Mouse (Mus musculus) heart, embryonic 12.5 days (tissue): ENCODE data around the gene Pigr. TPM values are rescaled to one million over a fixed set of nuclear protein-coding genes. Genes with fewer than 3 reads are reported as not detected.

ENCODE experiments used
- ATAC-seq: fragments of 200-750 bp; cut with Nextera tagmentation; 2 replicates; pipeline ENCODE4 v1.8.0; 2017; ENCODE audit warnings: moderate TSS enrichment, moderate library complexity; ENCODE audit not compliant: insufficient number of reproducible peaks, low FRiP score
- H3K27ac ChIP-seq: fragments of 300-500 bp; sonication (generic); 2 replicates; pipeline ENCODE4 v1.5.1; 2016; ENCODE audit warnings: mild to moderate bottlenecking, moderate library complexity; ENCODE audit not compliant: poor library complexity, severe bottlenecking
- H3K27me3 ChIP-seq: fragments of 300-500 bp; sonication (generic); replicated peaks from 2 replicates; pipeline ENCODE4 v1.6.1; 2016; ENCODE audit warnings: mild to moderate bottlenecking, moderate library complexity
- H3K36me3 ChIP-seq: fragments of 300-500 bp; sonication (generic); 2 replicates; pipeline ENCODE4 v1.6.1; 2016; ENCODE audit warnings: mild to moderate bottlenecking, moderate library complexity
- H3K4me1 ChIP-seq: fragments of 300-500 bp; sonication (generic); replicated peaks from 2 replicates; pipeline ENCODE4 v1.6.1; 2016; ENCODE audit warnings: mild to moderate bottlenecking
- H3K4me2 ChIP-seq: fragments of 300-500 bp; sonication (generic); 2 replicates; pipeline ENCODE4 v1.6.1; 2016; ENCODE audit warnings: mild to moderate bottlenecking, moderate library complexity
- H3K4me3 ChIP-seq: fragments of 300-500 bp; sonication (generic); 2 replicates; pipeline ENCODE4 v1.5.1; 2016; ENCODE audit warnings: mild to moderate bottlenecking
- H3K9ac ChIP-seq: fragments of 300-500 bp; sonication (generic); 2 replicates; pipeline ENCODE4 v1.6.1; 2016; ENCODE audit warnings: mild to moderate bottlenecking, moderate library complexity
- H3K9me3 ChIP-seq: fragments of 300-500 bp; sonication (generic); replicated peaks from 2 replicates; pipeline ENCODE4 v1.6.1; 2016; ENCODE audit warnings: mild to moderate bottlenecking, moderate library complexity
- WGBS: fragments of 180-500 bp; shearing (Covaris S2); methylation state at CpG from one replicate; pipeline ENCODE4 v1.1.7; 2016; 5-methylcytosine and 5-hydroxymethylcytosine counted together
- polyA plus RNA-seq: library from polyadenylated mRNA; unstranded; fragments of >200 nt; fragmentation: Nextera tagmentation; extraction: Ambion mirVana; gene quantifications from 2 replicates; pipeline ENCODE4 v1.2.1, GENCODE M21; 2016

The Pigr gene
- polyA plus RNA-seq, 1 experiment from 2014 or later, result not detected

- no peaks in the 10 kb centered on the region for H3K36me3 ChIP-seq
- 26% methylated on average over 8 of the region's 8 CpGs for WGBS
Observed at GRCm38 (mm10) chr1:130829906-130830830, 3.7 kb downstream of the Pigr start.

DNA sequence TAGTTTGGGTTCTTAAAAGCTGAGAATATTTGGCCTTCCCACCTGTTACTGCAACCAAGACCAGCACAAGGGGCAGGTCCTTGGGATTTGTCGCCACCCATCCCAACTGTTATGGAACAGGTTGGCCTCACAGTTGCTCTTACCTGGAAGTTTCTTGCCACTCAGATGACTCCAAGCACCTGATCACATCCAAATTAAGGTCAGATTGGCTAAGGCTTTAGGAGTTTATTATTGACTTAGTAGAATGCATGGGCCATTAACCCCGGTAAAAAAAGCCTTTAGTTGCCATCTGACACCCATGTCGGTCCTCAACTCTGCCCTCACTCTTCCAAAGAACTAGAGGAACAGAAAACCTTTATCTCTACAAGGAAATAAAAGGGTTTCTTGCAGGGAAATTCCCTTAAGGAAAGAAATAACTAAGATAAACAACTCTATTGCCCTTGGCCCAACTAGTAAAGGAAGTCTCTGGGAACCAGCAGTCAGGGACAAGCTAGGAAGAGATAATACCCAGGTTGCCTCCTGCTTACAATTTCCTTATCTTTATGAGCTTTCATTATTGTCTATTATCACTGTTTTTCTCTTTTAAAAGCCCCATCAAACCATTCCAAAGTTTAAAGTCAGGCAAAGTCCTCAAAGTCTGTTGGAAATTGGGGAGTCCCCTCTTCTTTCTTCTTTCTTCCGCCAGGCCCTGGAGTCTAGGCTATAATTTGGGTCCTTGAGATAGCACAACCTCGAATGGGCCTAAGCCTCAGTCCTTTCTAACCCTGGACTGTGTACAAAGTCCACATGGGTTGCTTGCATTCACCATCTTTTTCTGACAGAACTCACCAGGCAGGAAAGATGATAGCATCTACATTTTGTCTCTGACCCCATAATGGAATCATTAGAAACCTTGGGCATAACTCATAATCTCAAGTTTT is 6.0 kb downstream of the Pigr start:
- no peak overlapping the region for H3K4me3 ChIP-seq
- no peaks in the 10 kb centered on the region for H3K9me3 ChIP-seq
- H3K36me3 ChIP-seq, result no peaks in the 10 kb centered on the region
- no peak overlapping the region for H3K4me2 ChIP-seq
- peaks cover 24% of the 10 kb centered on the region for H3K4me1 ChIP-seq
- ATAC-seq, result no peak
- H3K27me3 ChIP-seq, result 0 out of 2 replicates have a peak, but pooled peaks cover 1% of the 10 kb centered on the region
- 64% methylated on average over 5 of the region's 5 CpGs for WGBS
- no peak overlapping the region for H3K9ac ChIP-seq
- H3K27ac ChIP-seq, result no peak overlapping the region

More at GRCm38 (mm10) chr1:130829906-130830830, 3.7 kb downstream of the Pigr start:
- Histone ChIP-seq H3K27me3 (peaks cover 6% of the 10 kb centered on the region), H3K4me2 (no peak overlapping the region), H3K27ac (no peak overlapping the region), H3K4me1 (peaks cover 24% of the 10 kb centered on the region), H3K9ac (no peak overlapping the region), H3K4me3 (no peak overlapping the region), H3K9me3 (no peaks in the 10 kb centered on the region)
- peak; percentile 48 for ATAC-seq

DNA sequence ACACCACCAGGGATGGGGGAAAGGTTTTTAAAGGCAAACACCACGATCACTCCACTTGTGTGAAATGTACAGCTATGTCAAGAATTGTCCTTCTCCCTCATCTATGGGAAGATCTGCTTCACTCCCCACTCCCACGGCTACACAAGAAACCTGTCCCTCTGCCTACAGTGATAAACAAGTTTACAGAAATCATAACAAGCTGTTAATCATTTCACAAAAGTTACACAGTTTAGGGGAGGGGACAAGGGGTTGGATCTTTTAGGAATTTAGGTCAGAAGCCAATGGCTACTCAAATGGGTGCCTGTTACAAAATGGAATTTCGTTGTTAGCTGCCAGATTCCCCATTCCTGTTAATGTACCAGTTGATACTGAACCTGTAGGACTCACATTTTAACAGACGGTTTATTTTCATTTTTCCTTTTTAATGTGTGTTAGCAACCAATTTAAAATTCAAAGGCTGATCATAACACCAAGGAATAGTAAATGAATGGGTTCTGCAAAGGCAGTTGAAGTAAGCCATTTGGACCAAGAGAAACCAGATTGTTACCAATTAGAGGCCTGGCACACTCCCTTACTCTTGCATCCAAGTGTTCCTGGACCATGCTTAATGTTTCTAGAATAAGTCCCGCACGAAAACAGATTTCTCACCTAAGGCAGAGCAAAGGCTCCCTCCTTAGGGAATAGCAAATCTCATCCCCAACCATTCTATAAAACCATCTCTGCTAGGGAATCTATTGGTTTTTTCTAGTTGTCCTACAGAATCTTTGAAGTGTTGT is 8.9 kb downstream of the Pigr start:
- no peaks in the 10 kb centered on the region for H3K36me3 ChIP-seq
- no peak for ATAC-seq
- H3K9ac ChIP-seq, result no peak overlapping the region
- H3K4me2 ChIP-seq, result no peak overlapping the region
- no peak overlapping the region for H3K27ac ChIP-seq
- H3K4me1 ChIP-seq, result peaks cover 9% of the 10 kb centered on the region; the same call in 1 of the 2 replicates
- 87% methylated on average over 6 of the region's 6 CpGs for WGBS
- H3K4me3 ChIP-seq, result no peak overlapping the region
- H3K27me3 ChIP-seq, result no peaks in the 10 kb centered on the region
- H3K9me3 ChIP-seq, result no peaks in the 10 kb centered on the region

DNA sequence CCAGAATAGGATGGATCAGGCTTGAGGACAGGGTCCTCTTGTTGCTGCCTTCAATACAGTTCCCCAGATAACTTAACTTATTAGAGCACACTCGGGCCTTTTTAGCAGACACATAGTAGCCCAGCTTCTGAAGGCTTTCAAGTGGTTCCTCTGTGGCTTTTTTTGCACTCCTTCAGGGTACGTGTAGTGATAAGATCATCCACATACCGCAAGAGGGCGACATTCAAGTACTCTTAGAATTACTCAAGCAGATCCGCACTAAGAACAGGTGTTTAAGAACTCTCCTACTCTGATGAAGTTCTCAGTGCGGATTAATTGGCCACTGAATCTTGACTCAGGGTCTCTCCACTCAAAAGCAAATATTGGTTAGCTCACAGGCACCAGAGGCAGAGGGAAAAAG is 11.8 kb downstream of the Pigr start:
- Histone ChIP-seq H3K4me3 (no peak overlapping the region), H3K9ac (no peak overlapping the region), H3K27ac (no peak overlapping the region), H3K9me3 (no peaks in the 10 kb centered on the region), H3K4me1 (no peaks in the 10 kb centered on the region), H3K27me3 (no peaks in the 10 kb centered on the region), H3K4me2 (no peak overlapping the region), H3K36me3 (no peaks in the 10 kb centered on the region)
- 53% methylated on average over 6 of the region's 6 CpGs for WGBS
- no peak for ATAC-seq

DNA sequence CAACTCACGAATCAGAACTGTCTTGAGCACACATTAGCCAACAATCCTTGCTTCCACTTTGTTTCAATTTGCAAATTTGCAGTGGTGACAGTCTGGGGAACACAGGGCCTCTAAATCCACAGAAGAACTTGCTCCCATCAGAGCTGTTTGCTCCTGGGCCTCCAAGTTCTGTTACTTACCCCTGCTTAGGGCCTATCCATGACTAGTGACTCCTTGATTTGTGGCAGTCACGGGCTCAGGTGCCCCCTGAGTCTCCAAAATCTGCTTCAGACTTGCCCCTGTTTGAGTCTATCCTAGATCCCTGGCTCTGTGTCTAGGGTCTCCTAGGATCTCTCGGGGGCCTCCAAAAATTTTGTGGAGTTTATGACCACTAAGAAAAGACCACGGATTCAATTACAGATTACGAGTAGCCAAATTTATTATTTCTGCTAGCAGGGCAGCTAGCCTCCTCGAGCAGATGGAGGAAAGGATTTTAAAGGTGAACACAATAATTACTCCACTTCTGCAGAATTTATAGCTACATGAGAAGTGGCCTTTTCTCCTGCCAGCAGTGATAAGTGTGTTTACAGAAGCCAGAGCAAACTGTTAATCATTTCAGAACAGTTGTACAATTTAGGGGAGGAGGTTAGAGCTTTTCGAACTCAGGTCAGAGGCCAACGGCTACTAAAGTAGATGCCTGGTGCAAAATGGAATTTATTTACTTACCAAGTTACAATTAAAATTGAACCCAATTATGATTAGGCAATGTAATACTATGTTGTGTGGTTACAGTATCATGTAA is 14.3 kb downstream of the Pigr start:
- no peak for ATAC-seq
- 69% methylated on average over 8 of the region's 8 CpGs for WGBS
- Histone ChIP-seq H3K27ac (no peak overlapping the region), H3K9me3 (no peaks in the 10 kb centered on the region), H3K4me3 (no peak overlapping the region), H3K27me3 (no peaks in the 10 kb centered on the region), H3K4me1 (no peaks in the 10 kb centered on the region), H3K9ac (no peak overlapping the region), H3K4me2 (no peak overlapping the region), H3K36me3 (no peaks in the 10 kb centered on the region)

GRCm38 (mm10) chr1:130841621-130842020 is 15.1 kb downstream of the Pigr start:
- WGBS, result 83% methylated on average over 7 of the region's 7 CpGs
- H3K4me1 ChIP-seq, result no peaks in the 10 kb centered on the region
- ATAC-seq, result no peak
- no peak overlapping the region for H3K27ac ChIP-seq
- no peaks in the 10 kb centered on the region for H3K36me3 ChIP-seq
- no peaks in the 10 kb centered on the region for H3K27me3 ChIP-seq
- H3K9ac ChIP-seq, result no peak overlapping the region
- no peaks in the 10 kb centered on the region for H3K9me3 ChIP-seq
- no peak overlapping the region for H3K4me2 ChIP-seq
- no peak overlapping the region for H3K4me3 ChIP-seq

GRCm38 (mm10) chr1:130844516-130844915 is 18.0 kb downstream of the Pigr start:
- Histone ChIP-seq H3K27ac (no peak overlapping the region), H3K4me1 (no peaks in the 10 kb centered on the region), H3K9ac (no peak overlapping the region), H3K4me3 (no peak overlapping the region), H3K36me3 (no peaks in the 10 kb centered on the region), H3K4me2 (no peak overlapping the region), H3K27me3 (peaks cover 10% of the 10 kb centered on the region; the same call in 1 of the 2 replicates), H3K9me3 (no peaks in the 10 kb centered on the region)
- no peak for ATAC-seq
- 87% methylated on average over 7 of the region's 7 CpGs for WGBS

DNA sequence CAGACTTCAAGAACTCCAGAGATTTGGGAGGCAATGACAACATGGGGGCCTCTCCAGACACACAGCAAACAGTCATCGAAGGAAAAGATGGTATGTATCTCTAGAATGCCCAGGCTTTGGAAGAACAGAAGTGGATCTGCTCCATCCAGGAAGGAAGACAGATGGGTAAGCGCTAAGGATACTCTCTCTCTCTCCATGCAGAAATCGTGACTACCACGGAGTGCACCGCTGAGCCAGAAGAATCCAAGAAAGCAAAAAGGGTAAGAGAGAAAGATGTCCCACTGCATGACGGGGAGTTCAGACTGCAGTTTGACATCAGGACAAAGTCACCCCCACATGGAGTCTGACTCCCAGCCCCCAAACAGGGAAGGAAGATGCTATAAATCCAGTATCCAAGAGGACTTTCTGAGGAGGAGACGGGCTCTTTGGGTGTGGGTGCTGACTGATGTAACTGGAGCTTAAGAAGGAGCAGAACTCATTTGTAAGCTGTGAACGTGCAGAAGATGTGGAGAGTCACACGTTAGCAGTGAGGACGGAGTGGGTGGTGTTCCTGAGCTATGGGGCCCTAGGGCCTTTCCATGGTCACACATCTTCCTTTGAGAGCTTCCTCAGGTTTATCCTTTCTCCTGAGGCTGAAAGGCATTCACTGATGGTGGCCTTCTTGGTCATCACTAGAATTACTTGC is 23.2 kb downstream of the Pigr start:
- no peak overlapping the region for H3K9ac ChIP-seq
- ATAC-seq, result no peak
- H3K9me3 ChIP-seq, result no peaks in the 10 kb centered on the region
- H3K4me2 ChIP-seq, result no peak overlapping the region
- H3K4me1 ChIP-seq, result 0 out of 2 replicates have a peak, but pooled peaks cover 6% of the 10 kb centered on the region
- H3K27me3 ChIP-seq, result peaks cover 10% of the 10 kb centered on the region; the same call in 1 of the 2 replicates
- H3K36me3 ChIP-seq, result no peaks in the 10 kb centered on the region
- no peak overlapping the region for H3K27ac ChIP-seq
- H3K4me3 ChIP-seq, result no peak overlapping the region
- 88% methylated on average over 10 of the region's 10 CpGs for WGBS

DNA sequence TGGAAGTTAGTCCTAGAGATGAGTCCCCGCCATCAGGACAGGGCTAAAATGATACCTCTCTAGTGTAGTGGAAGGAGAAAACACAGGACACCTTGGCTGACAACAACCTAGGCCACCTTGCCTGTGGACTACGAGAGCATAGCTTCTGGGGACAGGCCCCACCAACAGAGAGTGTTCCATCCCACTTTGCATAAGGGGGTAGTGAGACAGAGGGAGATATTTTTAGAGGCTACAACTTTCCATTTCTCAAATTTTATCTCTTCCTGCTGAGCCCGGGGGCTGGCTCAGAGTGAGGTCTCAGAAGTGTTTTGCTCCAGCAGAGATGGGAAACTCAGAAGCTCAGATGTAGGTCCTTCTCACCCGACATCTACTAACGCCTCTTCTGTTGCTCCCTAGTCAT is 23.9 kb downstream of the Pigr start:
- WGBS, result 51% methylated on average over 5 of the region's 5 CpGs
- H3K27ac ChIP-seq, result no peak overlapping the region
- H3K4me2 ChIP-seq, result no peak overlapping the region
- peaks cover 10% of the 10 kb centered on the region; the same call in 1 of the 2 replicates for H3K27me3 ChIP-seq
- ATAC-seq, result no peak
- no peaks in the 10 kb centered on the region for H3K9me3 ChIP-seq
- no peak overlapping the region for H3K9ac ChIP-seq
- H3K36me3 ChIP-seq, result no peaks in the 10 kb centered on the region
- 0 out of 2 replicates have a peak, but pooled peaks cover 6% of the 10 kb centered on the region for H3K4me1 ChIP-seq
- no peak overlapping the region for H3K4me3 ChIP-seq
